Mouse (Mus musculus) urinary bladder, postnatal 25 days (tissue): Measurements from ENCODE around the gene Mup14.
"Not testable (repeated sequence)": the region's sequence is repeated elsewhere in the genome, so short reads cannot be mapped to it uniquely, and the experiment has no call there.

Source experiments
- DNase-seq: peaks from one replicate; pipeline ENCODE4 v3.0.0; 2022; ENCODE audit warnings: low spot score

The Mup14 gene

GRCm38 (mm10) chr4:61303900-61304299, at the start of gene Mup14:
Mup14 (minus strand) TSS chr4:61304000.
- DNase-seq, result not testable (repeated sequence)

- DNase-seq, result not testable (repeated sequence)
Observed at GRCm38 (mm10) chr4:61338108-61338507, 34.3 kb upstream of the Mup14 start.
